Mouse (Mus musculus) liver, postnatal 0 days (tissue): ENCODE results near the gene Gm28635. TPM values are rescaled to one million over a fixed set of nuclear protein-coding genes. Genes with fewer than 3 reads are reported as not detected.
"Not testable (repeated sequence)": the region's sequence is repeated elsewhere in the genome, so short reads cannot be mapped to it uniquely, and the experiment has no call there.

Experiments
- ATAC-seq: fragments of 200-750 bp; cut with Nextera tagmentation; 2 replicates; pipeline ENCODE4 v1.8.0; 2017; ENCODE audit warnings: mild to moderate bottlenecking, moderate library complexity
- DNase-seq: peaks from one replicate; pipeline ENCODE4 v3.0.0-alpha.2; 2016
- H3K27ac ChIP-seq: fragments of 300-500 bp; sonication (generic); 2 replicates; pipeline ENCODE4 v1.5.1; 2014; ENCODE audit warnings: antibody characterized with exemption, moderate library complexity, mild to moderate bottlenecking, low read depth
- H3K27me3 ChIP-seq: fragments of 300-500 bp; sonication (generic); 2 replicates; pipeline ENCODE4 v1.6.1; 2014; ENCODE audit warnings: low read length, control low read depth, mixed read lengths; ENCODE audit not compliant: insufficient read depth
- H3K36me3 ChIP-seq: fragments of 300-500 bp; sonication (generic); replicated peaks from 2 replicates; pipeline ENCODE4 v1.6.1; 2014; ENCODE audit warnings: mild to moderate bottlenecking, control low read depth, low read length, moderate library complexity, mixed read lengths; ENCODE audit not compliant: insufficient read depth
- H3K4me1 ChIP-seq: fragments of 300-500 bp; sonication (generic); 2 replicates; pipeline ENCODE4 v1.6.1; 2014; ENCODE audit warnings: antibody characterized with exemption, mild to moderate bottlenecking, control low read depth; ENCODE audit not compliant: insufficient read depth
- H3K4me2 ChIP-seq: fragments of 300-500 bp; sonication (generic); 2 replicates; pipeline ENCODE4 v1.6.1; 2014; ENCODE audit warnings: low read depth, mild to moderate bottlenecking, low read length, moderate library complexity, mixed read lengths
- H3K4me3 ChIP-seq: fragments of 300-500 bp; sonication (generic); 2 replicates; pipeline ENCODE4 v1.5.1; 2014; ENCODE audit warnings: low read depth, low read length
- H3K9ac ChIP-seq: fragments of 300-500 bp; sonication (generic); replicated peaks from 2 replicates; pipeline ENCODE4 v1.6.1; 2014; ENCODE audit warnings: mild to moderate bottlenecking, moderate library complexity
- H3K9me3 ChIP-seq: fragments of 300-500 bp; sonication (generic); 2 replicates; pipeline ENCODE4 v1.6.1; 2016; ENCODE audit warnings: mild to moderate bottlenecking, control low read depth, low read length, mixed read lengths
- CTCF ChIP-seq: sonication (generic); IDR thresholded peaks from 2 replicates; pipeline ENCODE4 v1.5.1; 2016; ENCODE audit warnings: antibody characterized with exemption, low read depth
- EP300 ChIP-seq: IDR thresholded peaks from 2 replicates; pipeline ENCODE4 v1.6.1; 2016; ENCODE audit warnings: antibody characterized with exemption, low read depth, mild to moderate bottlenecking
- whole genome bisulfite sequencing: fragments of 180-500 bp; shearing (Covaris S2); extraction: QIAGEN DNeasy Blood & Tissue Kit; methylation state at CpG from one replicate; pipeline ENCODE4 v1.1.7; 2014; ENCODE audit not compliant: insufficient replicate concordance; 5-methylcytosine and 5-hydroxymethylcytosine counted together
- polyA plus RNA-seq: library from polyadenylated mRNA; unstranded; fragments of >200 nt; fragmentation: Nextera tagmentation; extraction: Ambion mirVana; gene quantifications from 2 replicates; pipeline ENCODE4 v1.2.1, GENCODE M21; 2015

Gm28635 gene
- polyA plus RNA-seq, 1 experiment from 2014 or later, result not detected

- Histone ChIP-seq H3K4me3 (peak overlapping the region; percentile 63), H3K4me2 (peak overlapping the region; percentile 75), H3K9ac (peak overlapping the region; percentile 41), H3K27me3 (no peaks in the 10 kb centered on the region), H3K36me3 (peaks cover 33% of the 10 kb centered on the region), H3K4me1 (peaks cover 19% of the 10 kb centered on the region), H3K27ac (0 out of 2 replicates have a peak overlapping the region, but pooled peaks have one; percentile 7), H3K9me3 (no peaks in the 10 kb centered on the region)
- 7% methylated on average over 22 of the region's 22 CpGs for WGBS
- no peak for DNase-seq
- TF ChIP-seq CTCF (peak; percentile 65), EP300 (no peak)
- ATAC-seq, result peak; percentile 13; the same call in 1 of the 2 replicates
Observed at GRCm38 (mm10) chr2:84677270-84677967, 422 bp downstream of the Gm28635 start.

DNA sequence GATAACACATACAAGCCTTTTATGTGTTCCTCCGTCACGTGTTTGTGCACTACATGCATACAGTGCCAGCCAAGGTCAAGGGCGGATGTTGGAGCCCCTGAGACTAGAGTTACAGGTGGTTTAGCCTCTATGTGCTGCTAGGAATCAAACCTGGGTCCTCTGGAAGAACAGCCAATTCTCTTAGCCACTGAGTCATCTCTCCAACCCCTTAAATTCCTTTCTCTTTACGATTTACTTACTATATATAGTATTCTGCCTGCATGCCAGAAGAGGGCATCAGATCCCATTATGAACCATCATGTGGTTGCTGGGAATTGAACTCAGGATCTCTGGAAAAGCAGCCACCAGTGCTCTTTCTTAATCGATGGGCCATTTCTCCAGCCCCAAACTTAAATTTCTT, 6.3 kb downstream of the Gm28635 start:
- not testable (repeated sequence) for H3K9me3 ChIP-seq, H3K9ac ChIP-seq, H3K4me2 ChIP-seq, DNase-seq, H3K27ac ChIP-seq, ATAC-seq, H3K4me3 ChIP-seq, H3K27me3 ChIP-seq
- peak; percentile 15; the same call in 1 of the 2 replicates for TF ChIP-seq CTCF
- 81% methylated on average over 4 of the region's 5 CpGs for WGBS
- H3K36me3 ChIP-seq, result peaks cover 30% of the 10 kb centered on the region
- peaks cover 16% of the 10 kb centered on the region for H3K4me1 ChIP-seq

DNA sequence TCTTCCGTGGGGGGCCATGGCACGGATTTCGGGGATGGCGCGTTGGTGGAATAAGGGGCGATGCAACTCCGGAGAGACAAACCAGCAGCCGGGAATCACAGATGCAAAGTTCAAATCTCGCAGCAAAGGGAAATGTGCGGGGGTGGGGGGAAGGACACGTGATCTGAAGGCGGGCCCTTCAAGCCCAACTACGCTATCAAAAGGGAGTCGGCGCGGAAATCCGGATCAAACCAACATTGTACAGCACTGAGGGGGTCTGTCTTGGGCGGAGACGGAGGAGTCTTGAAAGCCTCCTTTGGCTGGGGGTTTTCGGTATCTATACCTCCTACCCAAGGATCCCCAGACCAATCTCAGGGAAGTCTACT, 7.3 kb downstream of the Gm28635 start, which contains the start of gene Selenoh:
TSS of gene Selenoh (minus strand) at position 202 of the 365 bp plus-strand sequence.
- DNase-seq (peak; percentile 87), ATAC-seq (peak; percentile 94)
- WGBS, result under 1% methylated on average over 20 of the region's 20 CpGs
- Histone ChIP-seq H3K9ac (peak within 1 kb of the TSS; percentile 76), H3K4me3 (peak within 1 kb of the TSS; percentile 77), H3K36me3 (peaks cover 24% of the 10 kb centered on the region), H3K9me3 (no peaks in the 10 kb centered on the region), H3K4me1 (peaks cover 12% of the 10 kb centered on the region), H3K27ac (peak within 1 kb of the TSS; percentile 74), H3K27me3 (no peaks in the 10 kb centered on the region), H3K4me2 (peak within 1 kb of the TSS; percentile 88)
- no peak for TF ChIP-seq CTCF
- TF ChIP-seq EP300, result peak; percentile 60; the same call in 1 of the 2 replicates

DNA sequence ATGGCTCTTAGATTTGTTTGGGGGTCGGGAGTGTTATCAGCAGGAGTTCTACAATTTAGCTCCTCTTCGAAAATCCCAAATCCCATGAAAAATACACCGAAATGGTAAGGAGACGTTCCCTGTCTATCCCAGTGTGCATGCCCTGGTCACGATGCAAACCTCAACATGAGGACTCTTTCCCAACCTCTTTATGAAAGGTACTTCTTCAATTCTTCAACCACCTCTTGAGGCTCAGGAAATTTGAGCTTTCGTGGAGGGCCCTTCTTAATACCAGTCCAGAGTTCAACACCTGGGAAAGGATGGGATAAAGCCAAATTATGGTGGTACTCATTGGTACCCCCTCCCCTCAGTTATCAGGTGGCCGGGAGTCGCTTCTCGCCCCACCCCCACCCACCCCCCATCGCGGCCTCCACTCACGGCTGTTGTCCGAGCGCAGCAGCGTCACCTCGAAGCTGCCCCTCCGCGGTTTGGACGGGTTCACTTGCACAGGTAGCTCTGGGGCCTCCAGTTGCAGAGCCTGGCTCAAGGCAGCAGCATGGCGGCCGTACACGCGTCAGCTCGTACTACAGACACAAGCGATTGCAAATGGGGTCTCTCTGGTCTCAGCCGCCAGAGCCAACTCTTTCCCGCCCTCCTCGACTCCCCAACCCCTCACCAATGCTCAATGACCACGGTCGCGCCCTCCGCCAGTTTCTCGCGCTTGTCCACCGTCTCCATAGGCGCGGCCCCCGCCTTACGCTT, 7.8 kb downstream of the Gm28635 start:
- ATAC-seq (peak; percentile 75), DNase-seq (peak; percentile 56)
- Histone ChIP-seq H3K4me2 (peak overlapping the region; percentile 88), H3K36me3 (peaks cover 19% of the 10 kb centered on the region), H3K4me3 (peak overlapping the region; percentile 77), H3K9ac (peak overlapping the region; percentile 76), H3K27me3 (no peaks in the 10 kb centered on the region), H3K27ac (peak overlapping the region; percentile 74), H3K4me1 (peaks cover 12% of the 10 kb centered on the region), H3K9me3 (no peaks in the 10 kb centered on the region)
- 2% methylated on average over 39 of the region's 39 CpGs for WGBS
- TF ChIP-seq CTCF (no peak), EP300 (no peak)

- Histone ChIP-seq H3K9ac (no peak overlapping the region), H3K27ac (peak overlapping the region; percentile 11; the same call in 1 of the 2 replicates), H3K4me3 (no peak overlapping the region), H3K4me1 (peaks cover 12% of the 10 kb centered on the region), H3K27me3 (no peaks in the 10 kb centered on the region), H3K36me3 (no peaks in the 10 kb centered on the region), H3K9me3 (no peaks in the 10 kb centered on the region; the same call in 1 of the 2 replicates), H3K4me2 (no peak overlapping the region)
- ATAC-seq (no peak), DNase-seq (no peak)
- TF ChIP-seq CTCF (no peak), EP300 (no peak)
- 55% methylated on average over 12 of the region's 12 CpGs for WGBS
Observed at GRCm38 (mm10) chr2:84666081-84666480, 11.8 kb downstream of the Gm28635 start.

DNA sequence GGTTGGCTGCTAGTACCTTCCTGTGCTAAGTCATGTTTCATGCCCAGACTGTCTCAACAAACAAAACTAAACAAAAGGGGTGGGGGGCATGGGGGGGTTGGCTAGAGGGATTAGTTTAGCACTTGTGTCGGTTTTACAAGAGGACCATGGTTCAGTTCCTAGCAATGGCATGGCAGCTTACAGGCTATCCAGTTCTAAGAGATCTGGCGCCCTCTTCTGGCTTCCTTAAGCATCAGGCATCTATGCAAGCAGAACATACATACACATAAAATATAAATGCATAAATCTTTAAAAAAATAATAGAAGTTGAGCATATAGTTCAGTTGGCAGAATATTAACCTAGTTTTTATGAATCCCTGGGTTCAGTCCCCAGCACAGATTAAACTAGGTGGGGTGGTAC, 15.0 kb downstream of the Gm28635 start:
- Histone ChIP-seq H3K4me2 (no peak overlapping the region), H3K4me1 (peaks cover 4% of the 10 kb centered on the region; the same call in 1 of the 2 replicates), H3K27ac (no peak overlapping the region), H3K9ac (no peak overlapping the region), H3K4me3 (no peak overlapping the region), H3K9me3 (no peaks in the 10 kb centered on the region; the same call in 1 of the 2 replicates), H3K27me3 (no peaks in the 10 kb centered on the region), H3K36me3 (no peaks in the 10 kb centered on the region)
- ATAC-seq (no peak), DNase-seq (peak; percentile 74)
- WGBS, result 24% methylated on average over 2 of the region's 2 CpGs
- TF ChIP-seq EP300 (no peak), CTCF (peak; percentile 75)
